Mouse (Mus musculus) limb, embryonic 11.5 days (tissue): ENCODE measurements around the gene Steap4. TPM values are rescaled to one million over a fixed set of nuclear protein-coding genes. Genes with fewer than 3 reads are reported as not detected.
"Not testable (repeated sequence)": the region's sequence is repeated elsewhere in the genome, so short reads cannot be mapped to it uniquely, and the experiment has no call there.

Experiments
- ATAC-seq: fragments of 200-750 bp; cut with Nextera tagmentation; 2 replicates; pipeline ENCODE4 v1.8.0; 2017; ENCODE audit warnings: low read depth; ENCODE audit not compliant: insufficient number of reproducible peaks, low FRiP score, low TSS enrichment
- DNase-seq: peaks from one replicate; pipeline ENCODE4 v3.0.0-alpha.2; 2015; ENCODE audit warnings: low spot score
- H3K27ac ChIP-seq: fragments of 300-500 bp; sonication (generic); replicated peaks from 2 replicates; pipeline ENCODE4 v1.5.1; 2014; ENCODE audit warnings: low read depth, mild to moderate bottlenecking, low read length
- H3K27me3 ChIP-seq: fragments of 300-500 bp; sonication (generic); 2 replicates; pipeline ENCODE4 v1.6.1; 2014; ENCODE audit warnings: mild to moderate bottlenecking, low read length, mixed read lengths; ENCODE audit not compliant: control insufficient read depth, insufficient read depth
- H3K36me3 ChIP-seq: fragments of 300-500 bp; sonication (generic); 2 replicates; pipeline ENCODE4 v1.6.1; 2014; ENCODE audit warnings: mild to moderate bottlenecking, low read length, moderate library complexity, mixed read lengths; ENCODE audit not compliant: control insufficient read depth, insufficient read depth
- H3K4me1 ChIP-seq: fragments of 300-500 bp; sonication (generic); 2 replicates; pipeline ENCODE4 v1.6.1; 2014; ENCODE audit warnings: low read length, mixed read lengths; ENCODE audit not compliant: control insufficient read depth, insufficient read depth
- H3K4me2 ChIP-seq: fragments of 300-500 bp; sonication (generic); 2 replicates; pipeline ENCODE4 v1.6.1; 2014; ENCODE audit warnings: low read depth, mild to moderate bottlenecking, moderate library complexity; ENCODE audit not compliant: severe bottlenecking
- H3K4me3 ChIP-seq: fragments of 300-500 bp; sonication (generic); 2 replicates; pipeline ENCODE4 v1.5.1; 2014; ENCODE audit warnings: low read depth, low read length
- H3K9ac ChIP-seq: fragments of 300-500 bp; sonication (generic); 2 replicates; pipeline ENCODE4 v1.6.1; 2014; ENCODE audit warnings: mild to moderate bottlenecking, low read length
- H3K9me3 ChIP-seq: fragments of 300-500 bp; sonication (generic); 2 replicates; pipeline ENCODE4 v1.6.1; 2016; ENCODE audit warnings: low read length; ENCODE audit not compliant: control insufficient read depth
- WGBS: fragments of 180-500 bp; shearing (Covaris S2); extraction: QIAGEN DNeasy Blood & Tissue Kit; methylation state at CpG from one replicate; pipeline ENCODE4 v1.1.7; 2014; 5-methylcytosine and 5-hydroxymethylcytosine counted together
- polyA plus RNA-seq: library from polyadenylated mRNA; unstranded; fragments of >200 nt; fragmentation: Nextera tagmentation; extraction: Ambion mirVana; gene quantifications from 2 replicates; pipeline ENCODE4 v1.2.1, GENCODE M21; 2014

Steap4 gene
- polyA plus RNA-seq, 1 experiment from 2014 or later: 0.28 TPM

GRCm38 (mm10) chr5:7933495-7933894 is 26.8 kb upstream of the Steap4 start:
- not testable (repeated sequence) for H3K4me1 ChIP-seq, H3K4me3 ChIP-seq, H3K27me3 ChIP-seq, ATAC-seq, DNase-seq, H3K27ac ChIP-seq, H3K9ac ChIP-seq, H3K4me2 ChIP-seq, H3K9me3 ChIP-seq, H3K36me3 ChIP-seq
- WGBS: 87% methylated on average over 11 of the region's 11 CpGs

- no peak for ATAC-seq
- Histone ChIP-seq H3K27me3 (no peaks in the 10 kb centered on the region), H3K4me1 (no peaks in the 10 kb centered on the region), H3K4me2 (no peak overlapping the region), H3K27ac (no peak overlapping the region), H3K9ac (no peak overlapping the region), H3K36me3 (no peaks in the 10 kb centered on the region), H3K4me3 (no peak overlapping the region), H3K9me3 (no peaks in the 10 kb centered on the region)
- no peak for DNase-seq
- 89% methylated on average over 2 of the region's 2 CpGs for WGBS
Measured at GRCm38 (mm10) chr5:7933933-7934675, 26.2 kb upstream of the Steap4 start.

- no peaks in the 10 kb centered on the region for H3K4me1 ChIP-seq
- DNase-seq (no peak), ATAC-seq (no peak)
- H3K4me2 ChIP-seq: no peak overlapping the region
- 85% methylated on average over 2 of the region's 2 CpGs for whole genome bisulfite sequencing
- H3K27me3 ChIP-seq: no peaks in the 10 kb centered on the region
- H3K36me3 ChIP-seq: no peaks in the 10 kb centered on the region
- H3K27ac ChIP-seq: no peak overlapping the region
- no peaks in the 10 kb centered on the region for H3K9me3 ChIP-seq
- H3K9ac ChIP-seq: no peak overlapping the region
- no peak overlapping the region for H3K4me3 ChIP-seq
Measured at GRCm38 (mm10) chr5:7954838-7955237, 5.4 kb upstream of the Steap4 start.

GRCm38 (mm10) chr5:7955371-7955966 is 4.8 kb upstream of the Steap4 start:
- WGBS: 66% methylated on average over 5 of the region's 5 CpGs
- no peak overlapping the region for H3K4me3 ChIP-seq
- no peak overlapping the region for H3K27ac ChIP-seq
- no peak overlapping the region for H3K9ac ChIP-seq
- H3K9me3 ChIP-seq: no peaks in the 10 kb centered on the region
- no peak for ATAC-seq
- no peak overlapping the region for H3K4me2 ChIP-seq
- no peak for DNase-seq
- no peaks in the 10 kb centered on the region for H3K4me1 ChIP-seq
- no peaks in the 10 kb centered on the region for H3K27me3 ChIP-seq
- H3K36me3 ChIP-seq: no peaks in the 10 kb centered on the region

- H3K27me3 ChIP-seq: no peaks in the 10 kb centered on the region
- H3K9me3 ChIP-seq: no peaks in the 10 kb centered on the region
- no peak overlapping the region for H3K4me2 ChIP-seq
- no peak for DNase-seq
- no peak overlapping the region for H3K9ac ChIP-seq
- WGBS: 87% methylated on average over 4 of the region's 4 CpGs
- no peak overlapping the region for H3K4me3 ChIP-seq
- no peak overlapping the region for H3K27ac ChIP-seq
- no peak for ATAC-seq
- H3K36me3 ChIP-seq: no peaks in the 10 kb centered on the region
- no peaks in the 10 kb centered on the region for H3K4me1 ChIP-seq
Measured at GRCm38 (mm10) chr5:7958061-7958460, 2.2 kb upstream of the Steap4 start.

- DNase-seq (no peak), ATAC-seq (no peak)
- H3K4me2 ChIP-seq: no peak overlapping the region
- H3K9ac ChIP-seq: no peak overlapping the region
- WGBS: 87% methylated on average over 6 of the region's 6 CpGs
- no peak overlapping the region for H3K4me3 ChIP-seq
- no peak overlapping the region for H3K27ac ChIP-seq
- no peaks in the 10 kb centered on the region for H3K36me3 ChIP-seq
- H3K9me3 ChIP-seq: no peaks in the 10 kb centered on the region
- H3K27me3 ChIP-seq: no peaks in the 10 kb centered on the region
- no peaks in the 10 kb centered on the region for H3K4me1 ChIP-seq
Measured at GRCm38 (mm10) chr5:7959286-7959685, 971 bp upstream of the Steap4 start.

GRCm38 (mm10) chr5:7961113-7961512 is 856 bp downstream of the Steap4 start:
- Histone ChIP-seq H3K4me2 (no peak overlapping the region), H3K9me3 (no peaks in the 10 kb centered on the region), H3K27ac (no peak overlapping the region), H3K4me1 (no peaks in the 10 kb centered on the region), H3K36me3 (no peaks in the 10 kb centered on the region), H3K4me3 (no peak overlapping the region), H3K9ac (no peak overlapping the region), H3K27me3 (no peaks in the 10 kb centered on the region)
- 73% methylated on average over 7 of the region's 7 CpGs for WGBS
- ATAC-seq: no peak
- DNase-seq: no peak

GRCm38 (mm10) chr5:7965281-7965680 is 5.0 kb downstream of the Steap4 start:
- peak; percentile 52 for DNase-seq
- 26% methylated on average over 3 of the region's 3 CpGs for WGBS
- no peak for ATAC-seq
- Histone ChIP-seq H3K36me3 (no peaks in the 10 kb centered on the region), H3K27me3 (no peaks in the 10 kb centered on the region), H3K4me1 (no peaks in the 10 kb centered on the region), H3K27ac (no peak overlapping the region), H3K4me2 (no peak overlapping the region), H3K4me3 (no peak overlapping the region), H3K9me3 (no peaks in the 10 kb centered on the region), H3K9ac (no peak overlapping the region)
